Mouse (Mus musculus): Measurements from ENCODE around the gene Adamts9. TPM values are rescaled to one million over a fixed set of nuclear protein-coding genes. Genes with fewer than 3 reads are reported as not detected.
A peak's percentile ranks its signal among the peaks of the same experiment; 100 is the strongest.

Adamts9 gene
- polyA plus RNA-seq, 1 experiment, result 2.0 TPM

DNA sequence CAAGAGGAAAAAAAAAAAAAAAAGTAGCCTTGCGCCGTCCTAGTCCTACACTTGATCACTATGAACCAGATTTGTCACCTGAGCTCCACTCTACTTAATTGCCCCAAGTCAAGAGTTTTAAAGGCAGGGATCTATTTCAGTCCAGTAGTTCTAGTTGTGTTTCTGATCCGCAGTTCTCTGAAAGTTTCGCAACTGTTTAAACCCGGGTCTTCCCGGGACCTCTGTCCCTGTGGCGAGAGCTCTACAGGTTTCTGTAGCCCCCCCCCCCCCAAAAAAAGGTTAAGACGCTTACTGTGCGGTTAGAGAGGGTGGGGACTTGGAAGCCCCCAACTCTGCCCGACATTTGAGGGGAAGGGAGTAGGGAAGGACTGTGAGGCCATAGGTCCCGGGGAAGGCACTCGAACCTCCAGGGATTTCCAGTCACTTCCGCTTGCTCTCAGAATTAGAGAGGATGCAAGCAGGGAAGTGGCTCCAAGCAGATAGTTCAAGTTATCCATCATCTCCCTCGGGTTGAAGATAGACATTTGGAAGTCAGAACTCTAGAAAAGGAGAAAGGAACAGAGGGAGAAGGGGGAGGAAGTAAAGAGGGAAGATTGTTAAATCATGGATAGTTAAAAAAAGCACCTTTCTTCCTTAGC, 875 bp upstream of the Adamts9 start:
- TF ChIP-seq CTCF (IDR thresholded peaks at IDR 0.05; ENCODE audit: borderline replicate concordance, insufficient read depth, low read depth, low read length) (no peak), POLR2A (IDR thresholded peaks at IDR 0.05; ENCODE audit: borderline replicate concordance, insufficient read depth, low read length) (no peak)
- no peak overlapping the region for H3K27ac ChIP-seq (ENCODE audit: insufficient read depth, low read length)
- H3K4me1 ChIP-seq (ENCODE audit: control insufficient read depth, insufficient read depth, low read length), result no peaks in the 10 kb centered on the region
- no peak for DNase-seq
- WGBS, result 5% methylated on average over 14 of the region's 14 CpGs
- H3K4me3 ChIP-seq (replicated peaks; ENCODE audit: insufficient read depth, low read depth, low read length), result no peak overlapping the region
- no peaks in the 10 kb centered on the region; the same call in 1 of the 2 replicates for H3K27me3 ChIP-seq (ENCODE audit: control insufficient read depth, insufficient read depth, low read length)

DNA sequence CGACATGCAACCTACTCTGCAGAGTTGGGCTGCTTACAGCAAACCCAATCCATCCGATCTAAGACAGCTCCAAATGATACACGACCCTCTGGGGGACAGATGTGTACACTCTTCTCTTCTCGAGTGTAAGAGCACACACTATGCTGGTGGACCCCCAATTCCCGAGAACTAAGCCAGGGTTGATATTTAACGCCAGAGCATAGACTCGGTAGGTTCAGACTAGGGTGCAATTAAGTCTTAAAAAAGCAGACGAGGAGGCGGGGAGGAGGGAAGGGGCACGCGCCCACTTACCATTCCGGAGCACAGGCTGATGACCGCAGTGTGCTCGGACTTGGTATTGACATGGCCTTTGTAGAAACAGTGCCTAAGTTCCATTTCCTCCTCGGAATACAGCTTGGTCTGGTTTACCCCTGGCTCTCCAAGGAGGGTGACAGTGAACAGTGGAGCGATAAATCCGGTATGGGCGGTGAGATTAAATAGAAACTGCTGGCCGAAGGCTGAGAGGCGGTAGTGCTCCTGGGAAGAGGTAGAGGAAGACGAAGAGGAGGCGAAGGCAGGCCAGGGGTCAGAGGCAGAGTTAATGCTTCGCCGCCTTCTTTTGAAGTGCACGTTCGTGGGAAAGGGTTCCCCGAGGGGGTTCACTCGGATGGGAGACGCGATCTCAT, 1.4 kb downstream of the Adamts9 start:
- no peak for TF ChIP-seq CTCF (IDR thresholded peaks at IDR 0.05; ENCODE audit: borderline replicate concordance, insufficient read depth, low read depth, low read length)
- no peak for TF ChIP-seq POLR2A (IDR thresholded peaks at IDR 0.05; ENCODE audit: borderline replicate concordance, insufficient read depth, low read length)
- peak in 1 of 2 experiments; percentile 5 for DNase-seq
- under 1% methylated on average over 30 of the region's 30 CpGs for WGBS
- no peaks in the 10 kb centered on the region for H3K4me1 ChIP-seq (ENCODE audit: control insufficient read depth, insufficient read depth, low read length)
- H3K4me3 ChIP-seq (replicated peaks; ENCODE audit: insufficient read depth, low read depth, low read length), result peak overlapping the region; percentile 34
- no peaks in the 10 kb centered on the region; the same call in 1 of the 2 replicates for H3K27me3 ChIP-seq (ENCODE audit: control insufficient read depth, insufficient read depth, low read length)
- H3K27ac ChIP-seq (ENCODE audit: insufficient read depth, low read length), result no peak overlapping the region

DNA sequence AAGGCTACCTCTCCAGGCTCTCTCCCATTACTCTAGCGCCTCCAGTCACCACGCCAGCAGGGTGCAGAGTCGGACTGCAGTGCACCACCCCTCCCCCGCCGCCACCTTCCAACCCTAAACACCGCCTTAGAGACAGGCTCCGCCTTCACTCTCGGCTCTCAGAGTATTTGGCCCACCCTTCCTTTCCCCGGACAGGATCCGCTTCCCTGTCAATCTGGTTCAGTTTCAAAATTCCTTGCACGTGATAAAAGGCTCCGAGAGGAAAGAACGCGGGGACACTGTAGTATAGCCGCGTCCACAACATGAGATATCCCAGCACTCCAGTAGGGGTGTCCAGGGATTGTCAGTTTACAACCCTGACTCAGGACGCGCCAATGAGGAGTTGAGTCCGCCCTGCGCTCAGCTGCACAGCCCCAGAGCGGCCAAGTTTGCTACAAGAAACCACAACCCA, 2.0 kb downstream of the Adamts9 start:
- Histone ChIP-seq H3K27me3 (ENCODE audit: control insufficient read depth, insufficient read depth, low read length) (no peaks in the 10 kb centered on the region; the same call in 1 of the 2 replicates), H3K27ac (ENCODE audit: insufficient read depth, low read length) (no peak overlapping the region), H3K4me1 (ENCODE audit: control insufficient read depth, insufficient read depth, low read length) (no peaks in the 10 kb centered on the region), H3K4me3 (replicated peaks; ENCODE audit: insufficient read depth, low read depth, low read length) (peak overlapping the region; percentile 41)
- TF ChIP-seq POLR2A (IDR thresholded peaks at IDR 0.05; ENCODE audit: borderline replicate concordance, insufficient read depth, low read length), result no peak
- DNase-seq, result peak; percentile 23 to 39
- under 1% methylated on average over 21 of the region's 21 CpGs for WGBS

DNA sequence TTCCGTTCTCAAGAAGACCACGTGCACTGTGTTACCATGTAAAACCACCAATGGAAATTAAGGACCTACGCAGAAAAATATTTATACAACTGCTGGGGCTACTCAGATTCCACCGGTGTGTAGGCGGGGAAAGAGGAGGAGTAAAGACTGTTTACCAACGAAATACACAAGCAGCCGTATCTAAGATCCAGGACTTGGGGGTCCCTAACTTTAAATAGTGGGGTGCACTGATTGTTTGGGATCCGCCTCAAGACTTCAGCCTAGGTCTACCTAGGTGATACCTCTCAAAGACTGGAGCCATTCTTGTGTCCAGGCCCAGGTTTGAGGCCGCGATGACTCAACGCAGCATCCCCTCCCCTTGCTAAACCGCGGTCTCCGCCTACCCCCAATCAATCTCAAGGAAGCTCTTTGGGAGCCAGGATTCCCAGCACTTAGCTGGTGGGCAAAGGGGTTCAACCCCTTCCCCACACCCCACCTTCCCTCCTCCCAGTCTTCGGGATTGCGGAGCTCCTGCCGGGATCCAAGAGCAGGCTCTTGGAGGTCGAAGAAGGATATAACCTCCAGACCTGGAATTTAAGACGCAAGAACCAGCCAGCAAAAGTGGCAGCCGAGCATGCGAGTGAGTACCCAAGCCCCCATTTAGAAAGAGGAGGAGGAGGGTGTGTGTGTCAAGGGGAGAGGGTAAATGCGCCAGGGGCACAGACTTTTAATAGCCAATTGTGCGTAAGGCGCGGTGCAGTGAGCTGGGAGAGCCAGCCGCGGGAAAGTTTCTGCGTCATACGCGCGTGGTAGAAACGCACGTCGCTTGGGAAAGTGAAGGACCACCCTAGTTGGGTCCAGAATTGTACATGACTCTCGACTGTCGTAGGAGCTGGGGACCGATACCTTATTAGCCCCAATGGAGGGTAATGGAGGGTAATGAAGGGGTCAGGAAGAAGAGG, 2.8 kb downstream of the Adamts9 start:
- 6% methylated on average over 37 of the region's 37 CpGs for WGBS
- no peak overlapping the region for H3K27ac ChIP-seq (ENCODE audit: insufficient read depth, low read length)

DNA sequence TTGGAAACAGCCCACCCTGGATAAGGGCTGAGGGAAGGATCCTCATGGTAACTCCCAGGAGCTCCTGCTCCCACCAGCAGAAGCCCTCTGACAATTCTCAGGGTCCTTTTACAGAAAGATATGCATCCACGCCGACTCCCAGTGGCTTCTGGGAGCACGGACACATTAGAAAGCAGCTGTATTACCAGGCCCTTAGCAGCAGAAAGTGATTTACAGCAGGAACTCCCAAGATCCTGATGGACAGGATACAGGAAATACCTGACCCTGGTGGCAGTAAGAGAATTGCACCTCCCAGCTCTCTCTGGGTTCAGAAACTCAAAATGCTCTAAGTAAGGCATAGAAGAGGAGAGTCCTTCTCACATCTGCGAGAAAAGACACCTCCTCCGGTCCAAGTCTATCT, 15.0 kb downstream of the Adamts9 start:
- no peak overlapping the region for H3K27ac ChIP-seq (ENCODE audit: insufficient read depth, low read length)

More for the DNA sequence above, 2.8 kb downstream of the Adamts9 start:
- Histone ChIP-seq H3K27me3 (ENCODE audit: control insufficient read depth, insufficient read depth, low read length) (no peaks in the 10 kb centered on the region; the same call in 1 of the 2 replicates), H3K4me3 (replicated peaks; ENCODE audit: insufficient read depth, low read depth, low read length) (peak overlapping the region; percentile 41), H3K4me1 (ENCODE audit: control insufficient read depth, insufficient read depth, low read length) (no peaks in the 10 kb centered on the region)
- TF ChIP-seq POLR2A (IDR thresholded peaks at IDR 0.05; ENCODE audit: borderline replicate concordance, insufficient read depth, low read length) (no peak), CTCF (IDR thresholded peaks at IDR 0.05; ENCODE audit: borderline replicate concordance, insufficient read depth, low read depth, low read length) (no peak)
- DNase-seq, result peak in 1 of 2 experiments; percentile 11

DNA sequence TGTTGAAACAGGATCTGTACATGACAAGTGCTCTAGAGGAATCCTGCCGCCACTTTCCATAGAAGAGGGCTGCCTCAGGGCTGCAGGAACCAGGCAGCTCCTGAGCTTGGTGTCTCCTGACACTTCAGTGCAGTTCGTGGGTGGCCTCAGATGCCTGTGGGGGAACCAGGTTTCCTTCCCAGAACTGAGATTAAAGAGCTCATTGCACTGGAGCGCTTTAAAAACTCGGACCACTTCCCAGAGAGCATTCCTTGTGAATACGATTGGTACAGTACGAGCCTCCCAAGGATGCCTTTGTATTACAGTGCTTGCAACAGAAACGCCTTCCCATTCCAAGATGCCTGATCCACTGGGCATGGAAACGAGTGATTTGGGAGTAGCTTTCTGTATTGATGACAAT, 18.8 kb downstream of the Adamts9 start:
- no peak for DNase-seq
- no peak overlapping the region for H3K4me3 ChIP-seq (replicated peaks; ENCODE audit: insufficient read depth, low read depth, low read length)
- WGBS, result 59% methylated on average over 8 of the region's 8 CpGs

More for the DNA sequence above, 15.0 kb downstream of the Adamts9 start:
- H3K4me3 ChIP-seq (replicated peaks; ENCODE audit: insufficient read depth, low read depth, low read length), result no peak overlapping the region
- WGBS, result 88% methylated on average over 5 of the region's 5 CpGs
- TF ChIP-seq CTCF (IDR thresholded peaks at IDR 0.05; ENCODE audit: borderline replicate concordance, insufficient read depth, low read depth, low read length) (no peak), POLR2A (IDR thresholded peaks at IDR 0.05; ENCODE audit: borderline replicate concordance, insufficient read depth, low read length) (no peak)
- no peak for DNase-seq
- no peaks in the 10 kb centered on the region for H3K4me1 ChIP-seq (ENCODE audit: control insufficient read depth, insufficient read depth, low read length)
- H3K27me3 ChIP-seq (ENCODE audit: control insufficient read depth, insufficient read depth, low read length), result no peaks in the 10 kb centered on the region

DNA sequence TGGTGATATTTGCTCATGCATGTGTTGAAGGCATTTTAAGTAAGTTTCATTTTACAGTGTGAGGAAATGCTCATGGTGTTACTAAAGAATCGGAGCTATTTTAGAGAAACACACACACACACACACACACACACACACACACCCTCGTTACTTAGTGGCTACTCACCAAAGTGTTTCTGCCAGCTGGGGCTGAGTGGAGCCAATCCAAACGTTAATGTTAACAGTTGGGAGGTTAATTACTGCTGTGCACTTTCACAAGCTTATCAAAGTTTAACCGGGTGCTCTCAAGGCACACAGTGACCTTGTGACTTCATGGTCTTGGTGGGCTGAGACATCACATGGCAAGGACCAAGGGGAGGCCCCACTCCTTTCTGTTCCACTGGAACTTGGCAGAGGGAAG, 21.4 kb downstream of the Adamts9 start:
- Histone ChIP-seq H3K27me3 (ENCODE audit: control insufficient read depth, insufficient read depth, low read length) (no peaks in the 10 kb centered on the region), H3K4me3 (replicated peaks; ENCODE audit: insufficient read depth, low read depth, low read length) (no peak overlapping the region), H3K27ac (ENCODE audit: insufficient read depth, low read length) (no peak overlapping the region), H3K4me1 (ENCODE audit: control insufficient read depth, insufficient read depth, low read length) (no peaks in the 10 kb centered on the region)
- TF ChIP-seq POLR2A (IDR thresholded peaks at IDR 0.05; ENCODE audit: borderline replicate concordance, insufficient read depth, low read length) (no peak), CTCF (IDR thresholded peaks at IDR 0.05; ENCODE audit: borderline replicate concordance, insufficient read depth, low read depth, low read length) (no peak)
- WGBS, result 17% methylated on average over 4 of the region's 4 CpGs
- DNase-seq, result no peak

More for the DNA sequence above, 18.8 kb downstream of the Adamts9 start:
- Histone ChIP-seq H3K4me1 (ENCODE audit: control insufficient read depth, insufficient read depth, low read length) (no peaks in the 10 kb centered on the region), H3K27ac (ENCODE audit: insufficient read depth, low read length) (no peak overlapping the region), H3K27me3 (ENCODE audit: control insufficient read depth, insufficient read depth, low read length) (no peaks in the 10 kb centered on the region)
- TF ChIP-seq POLR2A (IDR thresholded peaks at IDR 0.05; ENCODE audit: borderline replicate concordance, insufficient read depth, low read length) (no peak), CTCF (IDR thresholded peaks at IDR 0.05; ENCODE audit: borderline replicate concordance, insufficient read depth, low read depth, low read length) (no peak)

Measured in cerebellum, adult 2 months (tissue).